In genomic region chr15:82274927-82275901, GRCm38 (mm10) we compare ENCODE assay signal across 9 mouse cellular contexts. TPM values are rescaled to one million over a fixed set of nuclear protein-coding genes. Genes with fewer than 3 reads are reported as not detected.
DNase-seq lines count a peak whose midpoint lies in the region; ATAC-seq and TF ChIP-seq lines count a peak whose summit lies in the region.
"Had no signal": no experiment of that assay in that cellular context is flagged by ENCODE, and none has a peak within 500 bp of the region (broad histone marks: within the 10 kb centered on the region; RNA-seq: fewer than 3 reads in every experiment).

No protein-coding gene starts in this region.

- peaks cover 43% of the 10 kb centered on the region for H3K4me1 ChIP-seq in forebrain, embryonic 16.5 days (replicated peaks; ENCODE audit: control insufficient read depth, insufficient read depth, low read length)
- peaks cover 64% of the 10 kb centered on the region for H3K4me1 ChIP-seq in midbrain, embryonic 10.5 days
- no peaks in the 10 kb centered on the region; the same call in 1 of the 2 replicates for H3K4me1 ChIP-seq in stomach, postnatal 0 days (replicated peaks; ENCODE audit: control insufficient read depth, insufficient read depth)

- no peak for TF ChIP-seq EP300 in stomach, postnatal 0 days (optimal IDR thresholded peaks at IDR 0.05)

- WGBS in forebrain, embryonic 16.5 days = under 1% methylated on average over 74 of the region's 86 CpGs
- WGBS in midbrain, embryonic 10.5 days = under 1% methylated on average over 85 of the region's 86 CpGs
- 2% methylated on average over 77 of the region's 86 CpGs for WGBS in stomach, postnatal 0 days

- H3K9ac ChIP-seq in forebrain, embryonic 16.5 days (replicated peaks; ENCODE audit: low read depth, low read length) = peak overlapping the region; percentile 80
- peak overlapping the region; percentile 52 for H3K9ac ChIP-seq in stomach, postnatal 0 days (ENCODE audit: low read length)

- peak overlapping the region; percentile 92 for H3K27ac ChIP-seq in forebrain, embryonic 16.5 days (ENCODE audit: low read length)
- peak overlapping the region; percentile 97 for H3K27ac ChIP-seq in layer of hippocampus, adult 2 months
- peak overlapping the region; percentile 98 for H3K27ac ChIP-seq in midbrain, embryonic 10.5 days (replicated peaks)
- H3K27ac ChIP-seq in stomach, postnatal 0 days (replicated peaks) = no peak overlapping the region

- H3K9me3 ChIP-seq in forebrain, embryonic 16.5 days (ENCODE audit: control insufficient read depth, low read length) = no peaks in the 10 kb centered on the region
- H3K9me3 ChIP-seq in midbrain, embryonic 10.5 days (replicated peaks) = no peaks in the 10 kb centered on the region
- no peaks in the 10 kb centered on the region for H3K9me3 ChIP-seq in stomach, postnatal 0 days (ENCODE audit: control insufficient read depth, low read length)

- peak overlapping the region; percentile 95 for H3K4me2 ChIP-seq in forebrain, embryonic 16.5 days (ENCODE audit: low read length)
- peak overlapping the region; percentile 82 for H3K4me2 ChIP-seq in stomach, postnatal 0 days (replicated peaks; ENCODE audit: low read depth)

- peak; percentile 7 for DNase-seq in lung, postnatal 36 days
- DNase-seq in lung, postnatal 25 days (ENCODE audit: low spot score) = no peak
- peak; percentile 90 to 93 for DNase-seq in cerebellum, adult 18-20 months
- DNase-seq in layer of hippocampus, adult 2 months (ENCODE audit: low spot score in 2 of 2) = peak; percentile 62 to 78
- DNase-seq in midbrain, embryonic 10.5 days (ENCODE audit: low spot score) = peak; percentile 83
- peak; percentile 57 for DNase-seq in stomach, postnatal 0 days (ENCODE audit: low spot score)
- DNase-seq in spleen, postnatal 4 days (ENCODE audit: low spot score in 2 of 2) = no peak

- ATAC-seq in forebrain, embryonic 16.5 days = peak; percentile 69
- ATAC-seq in stomach, postnatal 0 days (ENCODE audit: low FRiP score, low TSS enrichment) = peak; percentile 39; the same call in 1 of the 2 replicates

- TF ChIP-seq CTCF in layer of hippocampus, adult 2 months (conservative IDR thresholded peaks at IDR 0.05) = no peak
- TF ChIP-seq CTCF in stomach, postnatal 0 days (IDR thresholded peaks at IDR 0.05; ENCODE audit: low read depth) = no peak

- H3K27me3 ChIP-seq in forebrain, embryonic 16.5 days (replicated peaks; ENCODE audit: control insufficient read depth, insufficient read depth, low read length) = no peaks in the 10 kb centered on the region; the same call in 1 of the 2 replicates
- peaks cover 41% of the 10 kb centered on the region for H3K27me3 ChIP-seq in midbrain, embryonic 10.5 days (ENCODE audit: low read depth, poor library complexity, severe bottlenecking)
- H3K27me3 ChIP-seq in stomach, postnatal 0 days (ENCODE audit: control insufficient read depth, insufficient read depth, low read length) = no peaks in the 10 kb centered on the region

- peak overlapping the region; percentile 71 for H3K4me3 ChIP-seq in forebrain, embryonic 16.5 days (replicated peaks; ENCODE audit: low read length)
- H3K4me3 ChIP-seq in layer of hippocampus, adult 2 months = peak overlapping the region; percentile 86
- peak overlapping the region; percentile 87 for H3K4me3 ChIP-seq in midbrain, embryonic 10.5 days
- peak overlapping the region; percentile 47 for H3K4me3 ChIP-seq in stomach, postnatal 0 days (ENCODE audit: low read depth, low read length)

- H3K36me3 ChIP-seq in forebrain, embryonic 16.5 days (ENCODE audit: control insufficient read depth, insufficient read depth) = peaks cover 9% of the 10 kb centered on the region
- H3K36me3 ChIP-seq in midbrain, embryonic 10.5 days = peaks cover 38% of the 10 kb centered on the region
- no peaks in the 10 kb centered on the region for H3K36me3 ChIP-seq in stomach, postnatal 0 days (ENCODE audit: control insufficient read depth, insufficient read depth, low read length)

RNA-seq across cellular contexts. Expression of gene Sept3, which starts 0.5 kb away (rescaled TPM):
- 427 TPM in 2 replicates for polyA plus RNA-seq in forebrain, embryonic 16.5 days (2015; fragmentation: Nextera tagmentation; extraction: Ambion mirVana)
- total RNA-seq in layer of hippocampus, adult 2 months (2021) = 100 to 1,000 TPM; 652 to 661 TPM
- polyA plus RNA-seq in midbrain, embryonic 10.5 days (2016; fragmentation: Nextera tagmentation; extraction: Ambion mirVana) = 83.4 and 109 TPM in 2 replicates
- polyA plus RNA-seq in stomach, postnatal 0 days (2015; fragmentation: Nextera tagmentation; extraction: Ambion mirVana) = 2.1 and 2.9 TPM in 2 replicates

RNA-seq across cellular contexts. Expression of gene 1500009C09Rik, which starts 23.0 kb away (rescaled TPM):
- polyA plus RNA-seq in forebrain, embryonic 16.5 days (2015; fragmentation: Nextera tagmentation; extraction: Ambion mirVana) = 17.0 and 18.6 TPM in 2 replicates
- total RNA-seq in layer of hippocampus, adult 2 months (2021) = 100 to 1,000 TPM; 105 to 108 TPM
- polyA plus RNA-seq in midbrain, embryonic 10.5 days (2016; fragmentation: Nextera tagmentation; extraction: Ambion mirVana) = 0.15 and 0.36 TPM in 2 replicates
- polyA plus RNA-seq in stomach, postnatal 0 days (2015; fragmentation: Nextera tagmentation; extraction: Ambion mirVana) = 0.23 and 0.24 TPM in 2 replicates
- total RNA-seq: common myeloid progenitor, adult 5-6 weeks had no signal

RNA-seq across cellular contexts. Expression of gene Wbp2nl, which starts 23.5 kb away (rescaled TPM):
- polyA plus RNA-seq in forebrain, embryonic 16.5 days (2015; fragmentation: Nextera tagmentation; extraction: Ambion mirVana) = 0.15 TPM in 1 of 2 replicates, not detected in the other
- not detected for total RNA-seq in layer of hippocampus, adult 2 months (2021)
- polyA plus RNA-seq in midbrain, embryonic 10.5 days (2016; fragmentation: Nextera tagmentation; extraction: Ambion mirVana) = 0.11 and 0.25 TPM in 2 replicates
- 0.08 and 0.11 TPM in 2 replicates for polyA plus RNA-seq in stomach, postnatal 0 days (2015; fragmentation: Nextera tagmentation; extraction: Ambion mirVana)
- total RNA-seq: common myeloid progenitor, adult 5-6 weeks had no signal

RNA-seq across cellular contexts. Expression of gene Cenpm, which starts 30.7 kb away (rescaled TPM):
- 29.8 and 34.6 TPM in 2 replicates for polyA plus RNA-seq in forebrain, embryonic 16.5 days (2015; fragmentation: Nextera tagmentation; extraction: Ambion mirVana)
- 1 to 10 TPM; 2.5 TPM for total RNA-seq in layer of hippocampus, adult 2 months (2021)
- polyA plus RNA-seq in midbrain, embryonic 10.5 days (2016; fragmentation: Nextera tagmentation; extraction: Ambion mirVana) = 94.9 and 102 TPM in 2 replicates
- polyA plus RNA-seq in stomach, postnatal 0 days (2015; fragmentation: Nextera tagmentation; extraction: Ambion mirVana) = 24.0 and 27.0 TPM in 2 replicates

RNA-seq across cellular contexts. Expression of gene Tnfrsf13c, which starts 51.0 kb away (rescaled TPM):
- polyA plus RNA-seq in forebrain, embryonic 16.5 days (2015; fragmentation: Nextera tagmentation; extraction: Ambion mirVana) = 0.10 and 0.25 TPM in 2 replicates
- under 1 TPM; 0.54 to 0.79 TPM for total RNA-seq in layer of hippocampus, adult 2 months (2021)
- polyA plus RNA-seq in midbrain, embryonic 10.5 days (2016; fragmentation: Nextera tagmentation; extraction: Ambion mirVana) = 0.07 TPM in 1 of 2 replicates, not detected in the other
- polyA plus RNA-seq in stomach, postnatal 0 days (2015; fragmentation: Nextera tagmentation; extraction: Ambion mirVana) = not detected in 2 replicates

Comparison
In these comparisons a context has a peak if more than half of its experiments do, and no peak if none do; other contexts are left out.
1. DNase-seq: peak in lung, postnatal 36 days (single experiment), cerebellum, adult 18-20 months (2 of 2), layer of hippocampus, adult 2 months (2 of 2), midbrain, embryonic 10.5 days (single experiment) and stomach, postnatal 0 days (single experiment); none in lung, postnatal 25 days (single experiment) and spleen, postnatal 4 days (0 of 2).
2. RNA of gene Sept3, which starts 0.5 kb away (polyA plus RNA-seq): 427 TPM in forebrain, embryonic 16.5 days and 83.4 to 109 TPM in midbrain, embryonic 10.5 days; 2.1 to 2.9 TPM in stomach, postnatal 0 days; every median in the first group is over 10 times any median in the second.
3. RNA of gene 1500009C09Rik, which starts 23.0 kb away (polyA plus RNA-seq): 17.0 to 18.6 TPM in forebrain, embryonic 16.5 days; 0.23 to 0.24 TPM in stomach, postnatal 0 days and 0.15 to 0.36 TPM in midbrain, embryonic 10.5 days; every median in the first group is over 10 times any median in the second.
4. Peak in every context shown above with its lines, with median percentiles within 50 percentile points of each other: H3K4me3 ChIP-seq.